Mouse (Mus musculus) erythroblast, embryonic 14.5 days (primary cell): ENCODE measurements around the gene Oma1.

Source experiments
- GATA1 ChIP-seq: IDR thresholded peaks from 2 replicates; pipeline ENCODE4 v1.6.1; 2012; ENCODE audit warnings: low read length, inconsistent platforms, mixed read lengths
- TAL1 ChIP-seq: IDR thresholded peaks from 3 replicates; pipeline ENCODE4 v1.6.1; 2012; ENCODE audit warnings: low read length, inconsistent platforms, mixed read lengths

GRCm38 (mm10) chr4:103389583-103389982 lies 76.0 kb downstream of the Oma1 start:
- TF ChIP-seq GATA1 (no peak), TAL1 (no peak)
